Mouse (Mus musculus): ENCODE data around the gene Tlk1. TPM values are rescaled to one million over a fixed set of nuclear protein-coding genes. Genes with fewer than 3 reads are reported as not detected.
"Not testable (repeated sequence)": the region's sequence is repeated elsewhere in the genome, so short reads cannot be mapped to it uniquely, and the experiment has no call there.

Gene Tlk1
- polyA plus RNA-seq, 1 experiment from 2014 or later: 27.2 TPM

DNA sequence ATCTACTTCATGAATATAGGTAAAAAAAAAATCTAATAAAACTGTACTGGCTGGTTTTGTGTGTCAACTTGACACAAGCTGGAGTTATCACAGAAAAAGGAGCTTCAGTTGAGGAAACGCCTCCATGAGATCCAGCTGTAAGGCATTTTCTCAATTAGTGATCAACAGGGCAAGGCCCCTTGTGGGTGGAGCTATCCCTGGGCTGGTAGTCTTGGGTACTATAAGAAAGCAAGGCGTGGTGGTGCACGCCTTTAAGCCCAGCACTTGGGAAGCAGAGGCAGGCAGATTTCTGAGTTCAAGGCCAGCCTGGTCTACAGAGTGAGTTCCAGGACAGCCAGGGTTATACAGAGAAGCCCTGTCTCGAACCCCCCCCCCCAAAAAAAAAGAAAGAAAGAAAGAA, 21.8 kb downstream of the Tlk1 start:
- WGBS: 84% methylated on average over 4 of the region's 4 CpGs
- not testable (repeated sequence) for DNase-seq (ENCODE audit: extremely low spot score, low spot score); H3K27me3 ChIP-seq (ENCODE audit: poor library complexity, severe bottlenecking); H3K27ac ChIP-seq; H3K4me3 ChIP-seq; H3K4me1 ChIP-seq; H3K9me3 ChIP-seq
- H3K36me3 ChIP-seq (replicated peaks): peaks cover 38% of the 10 kb centered on the region

DNA sequence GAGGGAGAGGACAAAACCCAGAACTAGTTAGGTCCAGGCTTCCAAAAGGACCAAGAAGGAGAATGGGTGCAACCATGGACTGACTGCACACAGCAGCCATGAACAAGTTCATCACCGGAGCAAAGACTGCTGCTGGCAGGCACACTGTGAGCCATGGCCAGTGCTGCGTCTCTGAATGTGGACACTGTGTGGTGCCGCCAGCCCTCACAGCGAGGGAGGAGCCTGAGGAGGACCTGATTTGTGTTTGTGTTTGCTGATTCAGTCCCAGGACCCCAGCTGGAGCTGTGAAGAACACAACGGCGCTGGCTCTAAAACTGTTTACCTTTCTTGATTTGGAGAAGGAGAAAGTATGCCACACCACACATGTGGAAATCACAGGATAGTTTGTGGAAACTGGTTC, 22.9 kb downstream of the Tlk1 start:
- WGBS: 58% methylated on average over 6 of the region's 6 CpGs
- no peak for DNase-seq (ENCODE audit: extremely low spot score, low spot score)
- Histone ChIP-seq H3K27me3 (ENCODE audit: poor library complexity, severe bottlenecking) (no peaks in the 10 kb centered on the region), H3K4me3 (no peak overlapping the region), H3K4me1 (no peaks in the 10 kb centered on the region), H3K27ac (no peak overlapping the region), H3K9me3 (no peaks in the 10 kb centered on the region; the same call in 1 of the 2 replicates), H3K36me3 (replicated peaks) (peaks cover 38% of the 10 kb centered on the region)

DNA sequence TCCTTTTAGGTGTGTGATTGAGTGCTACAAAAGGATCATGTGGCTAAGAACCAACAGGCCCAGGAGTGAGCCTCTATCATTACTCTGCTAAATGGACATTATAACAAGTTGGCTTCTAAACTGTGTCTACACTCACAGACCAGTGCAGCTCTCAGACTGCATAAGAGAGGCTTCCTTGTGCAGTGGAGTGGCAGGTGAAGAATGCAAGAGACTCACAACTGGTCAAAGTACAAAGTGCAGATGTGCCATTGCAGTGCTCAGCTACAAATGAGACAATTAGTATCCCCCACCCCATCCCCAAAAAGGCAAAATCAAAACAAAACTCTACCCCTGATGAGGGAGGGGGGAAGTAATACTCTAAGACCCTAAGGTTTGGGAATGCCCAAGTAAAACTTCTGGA, 24.0 kb downstream of the Tlk1 start:
- Histone ChIP-seq H3K27me3 (ENCODE audit: poor library complexity, severe bottlenecking) (no peaks in the 10 kb centered on the region), H3K9me3 (peaks cover 5% of the 10 kb centered on the region; the same call in 1 of the 2 replicates), H3K4me1 (no peaks in the 10 kb centered on the region), H3K27ac (no peak overlapping the region), H3K36me3 (replicated peaks) (peaks cover 48% of the 10 kb centered on the region), H3K4me3 (no peak overlapping the region)
- DNase-seq (ENCODE audit: extremely low spot score, low spot score): no peak

DNA sequence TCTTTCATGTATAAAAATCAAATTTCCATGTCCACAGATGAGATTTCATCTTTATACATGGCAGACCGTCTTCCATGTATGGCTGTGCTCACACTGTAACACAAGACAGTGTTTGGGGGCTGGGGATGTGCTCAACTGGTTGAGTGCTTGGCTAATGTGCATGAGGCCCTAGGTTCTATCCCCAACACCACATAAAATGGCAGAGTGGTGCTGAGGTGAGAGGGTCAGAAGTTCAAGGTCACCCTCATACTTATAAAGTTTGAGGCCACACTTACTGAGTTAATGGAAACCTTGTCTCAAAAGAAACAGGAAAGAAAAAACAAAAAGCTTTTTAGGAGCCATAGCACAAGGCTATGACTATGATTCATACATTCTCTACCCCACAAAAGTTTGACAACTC, 25.1 kb downstream of the Tlk1 start:
- WGBS: 98% methylated on average over 1 of the region's 1 CpGs
- Histone ChIP-seq H3K27ac (no peak overlapping the region), H3K4me1 (no peaks in the 10 kb centered on the region), H3K27me3 (ENCODE audit: poor library complexity, severe bottlenecking) (no peaks in the 10 kb centered on the region), H3K9me3 (peaks cover 5% of the 10 kb centered on the region; the same call in 1 of the 2 replicates), H3K4me3 (no peak overlapping the region), H3K36me3 (replicated peaks) (peaks cover 40% of the 10 kb centered on the region)
- no peak for DNase-seq (ENCODE audit: extremely low spot score, low spot score)

DNA sequence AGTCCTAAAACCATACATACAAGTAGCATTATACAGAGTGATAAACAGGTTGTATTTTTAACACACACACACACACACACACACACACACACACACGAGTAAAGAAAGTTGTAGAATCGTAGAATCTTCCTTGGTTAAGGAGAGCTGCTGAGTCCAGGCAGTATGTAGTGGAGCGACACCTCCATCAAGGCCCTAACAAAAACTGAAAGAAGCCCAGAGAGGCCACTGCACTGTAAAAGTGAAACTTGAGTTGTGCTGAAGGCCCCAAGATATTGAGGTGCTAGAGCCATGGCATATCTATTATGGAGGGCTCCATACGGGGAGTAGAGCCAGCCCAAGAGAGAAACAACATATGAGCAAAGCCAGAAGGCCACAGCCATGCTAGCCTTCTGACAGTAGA, 32.3 kb downstream of the Tlk1 start:
- 89% methylated on average over 4 of the region's 4 CpGs for WGBS

DNA sequence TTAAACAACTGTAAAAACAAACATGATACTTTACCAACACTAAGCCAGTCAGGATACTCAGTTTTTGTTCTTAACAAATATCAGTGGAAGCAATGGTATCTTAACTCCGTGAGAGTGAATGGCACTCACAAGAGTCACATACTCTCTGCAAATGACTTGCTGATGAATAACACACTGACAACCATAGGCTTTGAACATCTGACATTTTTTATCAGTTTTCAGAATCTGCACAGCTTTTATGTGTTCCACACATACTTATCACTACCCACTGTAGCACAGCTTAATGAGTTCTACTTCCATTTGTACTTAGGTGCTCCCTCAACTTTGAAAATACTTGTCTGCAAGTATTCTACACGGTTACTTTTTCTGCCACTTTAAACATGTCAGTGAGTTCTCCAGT, 35.3 kb downstream of the Tlk1 start:
- no peaks in the 10 kb centered on the region for H3K9me3 ChIP-seq
- H3K4me3 ChIP-seq: no peak overlapping the region
- no peak overlapping the region for H3K27ac ChIP-seq
- peaks cover 18% of the 10 kb centered on the region for H3K36me3 ChIP-seq (replicated peaks)
- no peaks in the 10 kb centered on the region for H3K27me3 ChIP-seq (ENCODE audit: poor library complexity, severe bottlenecking)
- no peaks in the 10 kb centered on the region for H3K4me1 ChIP-seq
- 93% methylated on average over 2 of the region's 2 CpGs for WGBS
- no peak for DNase-seq (ENCODE audit: extremely low spot score, low spot score)

More for the DNA sequence above, 32.3 kb downstream of the Tlk1 start:
- Histone ChIP-seq H3K4me3 (no peak overlapping the region), H3K27me3 (ENCODE audit: poor library complexity, severe bottlenecking) (no peaks in the 10 kb centered on the region), H3K27ac (no peak overlapping the region), H3K36me3 (replicated peaks) (peaks cover 29% of the 10 kb centered on the region), H3K9me3 (peaks cover 5% of the 10 kb centered on the region; the same call in 1 of the 2 replicates), H3K4me1 (no peaks in the 10 kb centered on the region)
- DNase-seq (ENCODE audit: extremely low spot score, low spot score): no peak

DNA sequence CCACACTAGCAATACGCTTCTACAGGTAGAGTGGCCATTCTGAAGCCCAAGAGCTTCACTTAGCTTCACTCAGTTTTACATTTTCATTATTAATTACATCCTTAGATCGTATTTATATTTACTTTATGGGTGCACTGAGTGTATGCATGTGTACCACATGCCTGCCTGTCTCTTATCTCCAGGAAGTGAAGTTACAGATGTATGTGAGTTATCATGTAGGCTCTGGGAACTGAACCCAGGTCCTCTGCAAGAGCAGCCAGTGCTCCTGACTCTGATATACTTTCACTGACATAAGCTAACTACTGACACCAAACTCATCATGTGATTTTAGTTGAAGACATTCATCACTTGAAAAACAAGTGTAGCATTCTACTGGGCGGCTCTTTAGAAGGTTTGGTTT, 36.2 kb downstream of the Tlk1 start:
- Histone ChIP-seq H3K4me1 (no peaks in the 10 kb centered on the region), H3K27me3 (ENCODE audit: poor library complexity, severe bottlenecking) (no peaks in the 10 kb centered on the region), H3K9me3 (no peaks in the 10 kb centered on the region), H3K36me3 (replicated peaks) (peaks cover 9% of the 10 kb centered on the region), H3K27ac (no peak overlapping the region), H3K4me3 (no peak overlapping the region)
- no peak for DNase-seq (ENCODE audit: extremely low spot score, low spot score)
- WGBS: 95% methylated on average over 3 of the region's 3 CpGs

DNA sequence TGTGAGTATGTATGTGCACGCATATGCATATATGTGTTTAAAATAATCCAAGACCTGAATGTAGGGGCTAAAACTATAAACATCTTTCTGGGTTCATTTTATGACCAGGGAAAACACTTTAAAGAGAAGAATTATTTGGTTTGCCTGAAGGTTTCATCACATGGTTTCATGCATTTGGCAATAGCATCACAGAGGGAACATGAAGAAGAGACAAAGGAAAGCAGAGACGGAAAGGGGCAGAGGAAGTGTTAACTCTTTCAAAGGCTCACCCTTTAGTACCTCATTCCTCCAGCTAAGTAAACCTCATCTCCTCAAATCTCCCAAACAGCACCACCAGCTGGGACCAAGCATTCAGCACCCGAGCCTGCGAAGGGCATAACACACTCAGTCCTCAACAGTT, 41.1 kb downstream of the Tlk1 start:
- no peak for DNase-seq (ENCODE audit: extremely low spot score, low spot score)
- no peaks in the 10 kb centered on the region for H3K4me1 ChIP-seq
- H3K36me3 ChIP-seq (replicated peaks): peaks cover 11% of the 10 kb centered on the region
- no peak overlapping the region for H3K4me3 ChIP-seq
- H3K27me3 ChIP-seq (ENCODE audit: poor library complexity, severe bottlenecking): no peaks in the 10 kb centered on the region
- no peaks in the 10 kb centered on the region for H3K9me3 ChIP-seq
- no peak overlapping the region for H3K27ac ChIP-seq
- 87% methylated on average over 4 of the region's 4 CpGs for WGBS

DNA sequence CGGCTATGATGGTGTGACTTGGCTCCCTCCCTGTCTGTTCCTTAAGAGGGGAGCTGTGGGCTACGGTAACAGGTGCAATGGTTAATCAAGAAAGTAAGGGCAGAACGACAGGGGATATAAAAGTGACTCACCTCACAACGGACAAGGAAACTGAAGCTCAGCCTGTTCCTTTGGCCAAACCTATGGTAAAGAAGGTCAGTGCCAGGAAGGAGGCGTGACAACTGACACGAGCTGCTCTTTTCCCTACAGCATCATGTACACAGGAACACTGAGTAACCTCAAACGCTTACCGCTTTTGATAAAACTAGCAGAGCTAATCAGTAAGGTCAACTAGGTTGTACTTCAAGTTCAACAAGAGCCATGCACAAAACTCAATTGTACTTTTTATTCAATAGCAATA, 42.0 kb downstream of the Tlk1 start:
- Histone ChIP-seq H3K36me3 (replicated peaks) (peaks cover 17% of the 10 kb centered on the region), H3K4me1 (no peaks in the 10 kb centered on the region), H3K4me3 (no peak overlapping the region), H3K9me3 (no peaks in the 10 kb centered on the region), H3K27me3 (ENCODE audit: poor library complexity, severe bottlenecking) (no peaks in the 10 kb centered on the region), H3K27ac (no peak overlapping the region)
- WGBS: 91% methylated on average over 8 of the region's 8 CpGs
- no peak for DNase-seq (ENCODE audit: extremely low spot score, low spot score)

DNA sequence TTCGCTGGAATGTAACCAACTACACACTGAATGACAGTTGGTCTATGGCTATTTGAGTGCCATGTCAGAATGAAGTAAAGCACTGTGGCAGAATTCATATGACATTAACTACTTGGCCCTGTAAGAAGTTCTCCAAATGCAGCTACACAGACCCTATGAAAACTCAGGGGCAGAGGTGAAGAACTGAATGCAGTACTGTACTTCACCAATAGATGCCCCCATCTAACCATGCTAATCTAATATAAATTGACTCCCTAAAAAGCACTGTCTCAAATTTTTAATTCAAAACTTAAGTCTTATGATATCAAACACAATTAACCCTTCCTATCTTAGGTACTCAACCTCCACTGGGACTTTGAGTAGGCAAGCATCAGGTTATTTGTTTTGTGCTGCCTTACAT, 45.9 kb downstream of the Tlk1 start:
- DNase-seq (ENCODE audit: extremely low spot score, low spot score): no peak
- H3K36me3 ChIP-seq (replicated peaks): peaks cover 18% of the 10 kb centered on the region
- H3K9me3 ChIP-seq: no peaks in the 10 kb centered on the region
- 98% methylated on average over 1 of the region's 1 CpGs for WGBS
- H3K27me3 ChIP-seq (ENCODE audit: poor library complexity, severe bottlenecking): no peaks in the 10 kb centered on the region
- H3K4me1 ChIP-seq: no peaks in the 10 kb centered on the region
- no peak overlapping the region for H3K27ac ChIP-seq
- H3K4me3 ChIP-seq: no peak overlapping the region

DNA sequence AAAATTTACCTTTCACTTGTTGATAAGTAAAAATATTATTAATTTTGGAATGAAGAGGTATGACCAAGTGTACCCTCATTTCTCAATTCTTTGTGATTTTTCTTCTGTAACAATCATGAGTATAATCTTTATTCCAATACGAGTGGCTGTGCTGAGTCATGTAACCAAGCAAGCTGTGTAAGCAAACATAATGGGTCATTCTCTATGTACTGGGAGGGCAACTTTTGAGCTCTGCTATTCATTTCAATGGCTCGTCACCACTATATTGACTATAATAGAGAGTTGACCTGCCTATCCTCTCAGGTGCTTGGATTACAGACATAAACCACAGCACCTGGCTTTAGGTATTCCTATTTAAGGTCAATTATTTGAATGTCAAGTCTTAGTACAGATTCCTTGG, 48.8 kb downstream of the Tlk1 start:
- Histone ChIP-seq H3K36me3 (replicated peaks) (peaks cover 14% of the 10 kb centered on the region), H3K4me1 (no peaks in the 10 kb centered on the region), H3K27me3 (ENCODE audit: poor library complexity, severe bottlenecking) (no peaks in the 10 kb centered on the region), H3K4me3 (no peak overlapping the region), H3K9me3 (no peaks in the 10 kb centered on the region), H3K27ac (no peak overlapping the region)
- 81% methylated on average over 2 of the region's 2 CpGs for WGBS
- DNase-seq (ENCODE audit: extremely low spot score, low spot score): no peak

DNA sequence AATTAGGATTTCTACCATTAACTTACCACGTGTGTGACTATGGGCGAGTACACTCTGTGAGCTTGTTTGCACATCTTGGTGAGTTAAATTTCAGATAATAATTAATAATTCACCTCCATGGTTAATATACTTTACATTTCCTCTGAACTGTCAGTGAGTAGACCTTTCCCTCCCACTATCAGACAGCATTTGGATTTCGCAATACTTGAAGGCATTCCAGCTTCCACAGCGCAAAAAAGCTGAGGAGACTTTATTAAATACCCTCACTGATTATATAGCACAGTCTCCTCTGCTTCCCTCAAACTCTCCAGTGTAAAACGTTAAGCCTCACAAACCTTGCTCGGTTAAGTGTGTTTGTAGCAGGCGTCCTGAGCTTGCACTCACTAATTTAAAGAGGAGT, 60.8 kb downstream of the Tlk1 start:
- 92% methylated on average over 7 of the region's 7 CpGs for whole genome bisulfite sequencing
- Histone ChIP-seq H3K27ac (no peak overlapping the region), H3K27me3 (ENCODE audit: poor library complexity, severe bottlenecking) (no peaks in the 10 kb centered on the region), H3K9me3 (no peaks in the 10 kb centered on the region), H3K4me3 (no peak overlapping the region), H3K4me1 (no peaks in the 10 kb centered on the region), H3K36me3 (replicated peaks) (peaks cover 6% of the 10 kb centered on the region)
- DNase-seq (ENCODE audit: extremely low spot score, low spot score): no peak

DNA sequence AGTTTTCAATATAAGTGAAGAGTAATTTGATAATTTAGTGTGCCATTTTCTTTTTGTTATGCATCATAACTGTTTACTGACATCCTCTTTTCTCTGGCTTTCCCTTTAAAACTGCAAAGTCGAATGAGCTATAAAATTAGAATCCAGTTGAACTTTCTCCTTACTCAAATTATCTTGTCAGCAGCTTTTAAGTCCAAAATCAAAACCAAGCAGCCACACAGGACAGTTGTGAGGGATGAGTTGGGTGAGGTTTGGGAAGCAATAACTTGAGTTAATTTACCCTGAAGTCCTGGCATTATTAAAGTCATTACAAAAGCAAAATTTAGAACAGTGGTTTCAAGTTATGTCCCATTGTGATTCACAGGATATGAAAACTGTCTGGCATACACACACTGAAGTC, 62.8 kb downstream of the Tlk1 start:
- Histone ChIP-seq H3K36me3 (replicated peaks) (0 out of 2 replicates have a peak, but pooled peaks cover 3% of the 10 kb centered on the region), H3K9me3 (no peaks in the 10 kb centered on the region), H3K27ac (no peak overlapping the region), H3K4me3 (no peak overlapping the region), H3K27me3 (ENCODE audit: poor library complexity, severe bottlenecking) (no peaks in the 10 kb centered on the region), H3K4me1 (no peaks in the 10 kb centered on the region)
- 93% methylated on average over 1 of the region's 1 CpGs for WGBS
- DNase-seq (ENCODE audit: extremely low spot score, low spot score): no peak

DNA sequence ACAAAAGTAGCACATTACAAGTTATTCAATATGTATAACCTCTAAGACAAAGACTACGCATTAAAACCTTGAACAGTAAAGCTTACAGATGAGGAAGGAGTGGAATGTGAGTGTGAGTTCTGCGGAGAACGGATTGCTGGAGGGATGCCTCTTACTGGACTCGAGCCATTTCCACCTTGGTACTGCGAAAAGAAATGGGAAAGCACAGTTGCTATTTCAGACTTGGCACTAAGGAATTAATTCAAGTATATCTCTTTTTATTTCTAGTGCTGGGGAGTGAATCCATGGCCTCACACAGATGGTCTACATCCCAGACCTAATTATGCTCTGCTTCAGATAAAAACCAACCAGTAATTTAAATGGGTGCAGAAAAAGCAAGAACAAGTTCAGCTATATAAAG, 73.4 kb downstream of the Tlk1 start:
- Histone ChIP-seq H3K4me3 (no peak overlapping the region), H3K27me3 (ENCODE audit: poor library complexity, severe bottlenecking) (no peaks in the 10 kb centered on the region), H3K27ac (no peak overlapping the region), H3K4me1 (no peaks in the 10 kb centered on the region), H3K36me3 (replicated peaks) (peaks cover 67% of the 10 kb centered on the region), H3K9me3 (no peaks in the 10 kb centered on the region)
- no peak for DNase-seq (ENCODE audit: extremely low spot score, low spot score)
- 95% methylated on average over 5 of the region's 5 CpGs for WGBS
